Mouse (Mus musculus) embryonic facial prominence, embryonic 15.5 days (tissue): ENCODE measurements at regions not wholly inside any gene's neighbourhood (a gene's known extent, or its start where the extent isn't known, plus 50 kb on each side); places are given as distances from the start of the nearest gene placed in this dataset.
A peak's percentile ranks its signal among the peaks of the same experiment; 100 is the strongest.

ENCODE experiments used
- ATAC-seq: fragments of 200-750 bp; cut with Nextera tagmentation; 2 replicates; pipeline ENCODE4 v1.8.0; 2017; ENCODE audit warnings: low read depth, moderate TSS enrichment; ENCODE audit not compliant: insufficient number of reproducible peaks, low FRiP score, low TSS enrichment
- H3K27ac ChIP-seq: fragments of 300-500 bp; sonication (generic); replicated peaks from 2 replicates; pipeline ENCODE4 v1.5.1; 2015; ENCODE audit warnings: mild to moderate bottlenecking, inconsistent platforms
- H3K27me3 ChIP-seq: fragments of 300-500 bp; sonication (generic); 2 replicates; pipeline ENCODE4 v1.6.1; 2015; ENCODE audit warnings: inconsistent platforms
- H3K36me3 ChIP-seq: fragments of 300-500 bp; sonication (generic); 2 replicates; pipeline ENCODE4 v1.6.1; 2015; ENCODE audit warnings: mild to moderate bottlenecking, inconsistent platforms
- H3K4me1 ChIP-seq: fragments of 300-500 bp; sonication (generic); 2 replicates; pipeline ENCODE4 v1.6.1; 2015; ENCODE audit warnings: inconsistent platforms
- H3K4me2 ChIP-seq: fragments of 300-500 bp; sonication (generic); replicated peaks from 2 replicates; pipeline ENCODE4 v1.6.1; 2015; ENCODE audit warnings: mild to moderate bottlenecking, inconsistent platforms
- H3K4me3 ChIP-seq: fragments of 300-500 bp; sonication (generic); replicated peaks from 2 replicates; pipeline ENCODE4 v1.5.1; 2015; ENCODE audit warnings: mild to moderate bottlenecking, inconsistent platforms
- H3K9ac ChIP-seq: fragments of 300-500 bp; sonication (generic); 2 replicates; pipeline ENCODE4 v1.6.1; 2015; ENCODE audit warnings: inconsistent platforms
- H3K9me3 ChIP-seq: fragments of 300-500 bp; sonication (generic); replicated peaks from 2 replicates; pipeline ENCODE4 v1.6.1; 2016; ENCODE audit warnings: inconsistent platforms
- WGBS: fragments of 180-500 bp; shearing (Covaris S2); methylation state at CpG from one replicate; pipeline ENCODE4 v1.1.7; 2015; 5-methylcytosine and 5-hydroxymethylcytosine counted together

DNA sequence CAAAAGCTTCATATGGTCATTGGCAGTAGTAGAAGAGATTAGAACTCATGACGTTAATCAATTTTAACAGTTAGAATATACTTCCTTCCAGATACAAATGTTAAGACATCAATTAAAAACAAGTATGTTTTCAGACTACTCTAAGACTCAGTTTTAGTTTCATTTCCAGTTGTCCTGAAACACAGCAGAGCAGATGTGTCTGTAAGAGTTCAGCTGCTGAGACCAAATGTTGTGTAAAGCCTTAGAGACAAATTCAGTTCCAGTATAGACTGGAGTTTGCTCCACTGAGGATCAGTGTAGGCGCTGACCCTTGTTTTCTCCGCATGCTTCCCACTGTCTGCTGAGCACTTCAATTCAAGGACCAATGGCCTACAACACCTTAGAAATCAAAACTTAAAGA lies 158.1 kb upstream of the Bmper start:
- WGBS: 92% methylated on average over 3 of the region's 3 CpGs

GRCm38 (mm10) chr9:23068101-23068791 lies 154.6 kb upstream of the Bmper start:
- no peaks in the 10 kb centered on the region for H3K9me3 ChIP-seq
- H3K9ac ChIP-seq: no peak overlapping the region
- H3K4me1 ChIP-seq: no peaks in the 10 kb centered on the region
- no peak overlapping the region for H3K27ac ChIP-seq
- no peak for ATAC-seq
- no peak overlapping the region for H3K4me2 ChIP-seq
- no peaks in the 10 kb centered on the region for H3K36me3 ChIP-seq
- WGBS: 58% methylated on average over 6 of the region's 6 CpGs
- H3K4me3 ChIP-seq: no peak overlapping the region
- H3K27me3 ChIP-seq: peaks cover 7% of the 10 kb centered on the region

More for the DNA sequence above, 158.1 kb upstream of the Bmper start:
- Histone ChIP-seq H3K4me2 (no peak overlapping the region), H3K4me3 (no peak overlapping the region), H3K9ac (no peak overlapping the region), H3K4me1 (peaks cover 17% of the 10 kb centered on the region; the same call in 1 of the 2 replicates), H3K36me3 (no peaks in the 10 kb centered on the region), H3K9me3 (no peaks in the 10 kb centered on the region), H3K27me3 (peaks cover 7% of the 10 kb centered on the region), H3K27ac (no peak overlapping the region)
- no peak for ATAC-seq

DNA sequence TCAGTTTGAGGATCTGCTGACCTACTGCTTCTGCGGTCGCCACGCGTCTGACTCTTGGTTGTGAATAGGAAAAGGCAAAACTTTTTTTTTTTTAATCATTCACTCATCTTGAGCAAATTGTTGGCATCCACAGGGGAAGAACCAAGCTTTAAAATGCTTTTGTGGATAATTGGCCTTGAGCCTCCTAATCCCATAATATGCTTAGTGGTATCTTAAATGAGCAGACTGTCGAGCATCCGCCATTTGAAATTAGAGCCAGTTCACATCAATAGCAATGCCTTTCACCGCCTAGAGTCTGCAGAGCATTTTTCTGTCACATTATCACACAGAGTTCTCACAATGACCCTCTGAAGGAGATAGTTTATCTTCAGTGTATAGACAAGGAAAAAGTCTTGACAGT lies 153.7 kb upstream of the Bmper start:
- no peak overlapping the region for H3K4me2 ChIP-seq
- no peaks in the 10 kb centered on the region for H3K36me3 ChIP-seq
- H3K9me3 ChIP-seq: no peaks in the 10 kb centered on the region
- WGBS: 55% methylated on average over 7 of the region's 7 CpGs
- ATAC-seq: no peak
- H3K9ac ChIP-seq: no peak overlapping the region
- H3K4me1 ChIP-seq: no peaks in the 10 kb centered on the region
- H3K27ac ChIP-seq: no peak overlapping the region
- peaks cover 7% of the 10 kb centered on the region for H3K27me3 ChIP-seq
- H3K4me3 ChIP-seq: no peak overlapping the region

DNA sequence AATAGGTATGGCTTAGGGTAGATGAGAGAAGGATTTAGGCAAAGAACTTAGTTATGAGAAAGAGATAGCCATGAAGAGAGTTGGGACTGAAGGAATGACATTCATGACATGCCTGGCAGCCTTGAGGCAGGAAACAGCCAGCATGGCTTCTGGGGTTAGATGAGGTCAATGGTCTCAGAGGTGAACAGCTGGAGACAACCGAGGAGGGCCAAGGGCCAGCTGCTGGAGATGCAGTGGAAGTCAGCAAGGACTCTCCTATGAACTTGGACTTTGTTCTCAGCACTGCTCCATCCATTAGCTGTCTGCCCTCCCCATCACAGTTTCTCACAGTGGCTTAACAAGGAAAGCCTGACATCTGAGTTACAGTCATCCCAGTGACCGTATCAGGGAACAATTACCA lies 151.9 kb upstream of the Bmper start:
- Histone ChIP-seq H3K9ac (no peak overlapping the region), H3K4me1 (no peaks in the 10 kb centered on the region), H3K36me3 (no peaks in the 10 kb centered on the region), H3K4me2 (no peak overlapping the region), H3K27ac (no peak overlapping the region), H3K4me3 (no peak overlapping the region), H3K9me3 (no peaks in the 10 kb centered on the region), H3K27me3 (peaks cover 5% of the 10 kb centered on the region)
- ATAC-seq: no peak
- 32% methylated on average over 2 of the region's 2 CpGs for WGBS

DNA sequence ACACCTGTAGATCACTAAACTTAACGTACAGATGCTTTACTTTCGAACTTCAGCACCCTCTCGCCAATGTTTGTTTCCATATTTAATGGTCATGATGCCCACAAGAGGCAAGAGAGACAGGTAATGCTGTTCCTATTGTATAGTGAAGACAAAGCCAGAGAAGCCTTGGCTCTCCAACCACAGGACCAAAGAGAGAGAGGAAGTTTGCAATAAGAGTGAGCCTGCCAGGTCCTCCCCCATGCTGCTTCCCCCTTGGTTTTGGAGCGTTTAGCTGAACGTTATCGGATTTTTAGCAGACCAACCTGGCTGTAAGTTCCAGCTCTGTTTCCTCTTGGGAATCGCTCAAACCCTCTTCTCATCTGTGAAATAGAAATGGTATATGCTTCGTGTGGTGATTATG lies 150.1 kb upstream of the Bmper start:
- no peak for ATAC-seq
- H3K27ac ChIP-seq: no peak overlapping the region
- no peaks in the 10 kb centered on the region for H3K36me3 ChIP-seq
- no peaks in the 10 kb centered on the region for H3K9me3 ChIP-seq
- H3K9ac ChIP-seq: no peak overlapping the region
- H3K4me2 ChIP-seq: no peak overlapping the region
- H3K4me3 ChIP-seq: no peak overlapping the region
- WGBS: 76% methylated on average over 8 of the region's 8 CpGs
- H3K4me1 ChIP-seq: no peaks in the 10 kb centered on the region
- H3K27me3 ChIP-seq: peaks cover 2% of the 10 kb centered on the region

DNA sequence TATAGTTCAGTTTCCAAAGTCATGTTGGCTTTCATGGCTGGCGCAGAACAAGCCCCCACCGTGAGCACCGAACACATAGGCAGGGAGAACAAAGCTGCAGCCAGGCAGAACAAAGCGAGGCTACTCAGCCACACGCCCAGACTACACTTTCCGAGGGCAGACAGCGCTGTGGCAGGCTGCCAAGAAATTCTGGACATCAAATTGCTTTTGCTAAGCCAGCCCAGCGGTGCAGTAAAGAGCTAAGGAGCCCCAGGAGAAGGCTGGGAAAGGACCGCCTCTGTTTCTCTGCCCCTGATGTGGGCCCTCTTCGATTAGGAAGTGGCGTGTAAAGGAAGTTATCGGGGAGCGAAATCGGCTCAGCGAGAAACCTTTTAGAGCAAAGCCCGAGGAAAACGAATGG lies 139.3 kb upstream of the Bmper start:
- no peaks in the 10 kb centered on the region for H3K36me3 ChIP-seq
- no peak overlapping the region for H3K4me3 ChIP-seq
- peak overlapping the region; percentile 24; the same call in 1 of the 2 replicates for H3K27ac ChIP-seq
- no peaks in the 10 kb centered on the region for H3K9me3 ChIP-seq
- 15% methylated on average over 17 of the region's 17 CpGs for WGBS
- peak; percentile 77; the same call in 1 of the 2 replicates for ATAC-seq
- no peaks in the 10 kb centered on the region; the same call in 1 of the 2 replicates for H3K27me3 ChIP-seq
- H3K4me2 ChIP-seq: peak overlapping the region; percentile 34
- H3K4me1 ChIP-seq: peaks cover 8% of the 10 kb centered on the region; the same call in 1 of the 2 replicates
- no peak overlapping the region for H3K9ac ChIP-seq

- H3K4me1 ChIP-seq: no peaks in the 10 kb centered on the region
Measured at GRCm38 (mm10) chr9:23089339-23089738, 133.5 kb upstream of the Bmper start.

GRCm38 (mm10) chr9:23097134-23097789 lies 125.6 kb upstream of the Bmper start:
- Histone ChIP-seq H3K4me1 (peaks cover 8% of the 10 kb centered on the region), H3K9me3 (no peaks in the 10 kb centered on the region), H3K27ac (no peak overlapping the region), H3K27me3 (0 out of 2 replicates have a peak, but pooled peaks cover 3% of the 10 kb centered on the region), H3K4me2 (no peak overlapping the region), H3K36me3 (no peaks in the 10 kb centered on the region), H3K4me3 (no peak overlapping the region), H3K9ac (no peak overlapping the region)
- ATAC-seq: no peak
- WGBS: 27% methylated on average over 11 of the region's 11 CpGs

More at GRCm38 (mm10) chr9:23089339-23089738, 133.5 kb upstream of the Bmper start:
- no peak for ATAC-seq
- no peak overlapping the region for H3K4me3 ChIP-seq
- H3K4me2 ChIP-seq: no peak overlapping the region
- H3K9ac ChIP-seq: no peak overlapping the region
- no peaks in the 10 kb centered on the region; the same call in 1 of the 2 replicates for H3K27me3 ChIP-seq
- no peak overlapping the region for H3K27ac ChIP-seq
- no peaks in the 10 kb centered on the region for H3K9me3 ChIP-seq
- WGBS: 80% methylated on average over 2 of the region's 2 CpGs
- H3K36me3 ChIP-seq: no peaks in the 10 kb centered on the region

DNA sequence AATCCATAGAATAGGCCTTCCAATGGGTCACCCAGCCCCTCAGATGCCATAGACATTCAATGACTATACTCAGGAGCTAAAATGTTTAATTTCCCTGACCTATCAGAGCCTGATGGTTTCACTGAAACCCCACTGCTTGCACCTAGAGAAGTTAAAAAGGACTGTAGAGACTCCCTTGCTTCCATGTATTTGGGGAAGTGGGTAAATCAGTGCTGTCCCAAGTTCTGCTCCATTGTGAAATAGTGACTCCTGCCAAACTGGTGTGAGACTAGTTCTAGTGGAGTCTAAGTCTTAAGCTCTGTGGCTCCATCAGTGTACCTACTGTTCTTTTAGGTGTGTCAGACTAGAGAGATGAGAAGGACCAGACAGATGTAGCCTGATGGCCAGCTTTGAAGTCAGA lies 121.3 kb upstream of the Bmper start:
- Histone ChIP-seq H3K27me3 (0 out of 2 replicates have a peak, but pooled peaks cover 3% of the 10 kb centered on the region), H3K4me2 (no peak overlapping the region), H3K27ac (no peak overlapping the region)

DNA sequence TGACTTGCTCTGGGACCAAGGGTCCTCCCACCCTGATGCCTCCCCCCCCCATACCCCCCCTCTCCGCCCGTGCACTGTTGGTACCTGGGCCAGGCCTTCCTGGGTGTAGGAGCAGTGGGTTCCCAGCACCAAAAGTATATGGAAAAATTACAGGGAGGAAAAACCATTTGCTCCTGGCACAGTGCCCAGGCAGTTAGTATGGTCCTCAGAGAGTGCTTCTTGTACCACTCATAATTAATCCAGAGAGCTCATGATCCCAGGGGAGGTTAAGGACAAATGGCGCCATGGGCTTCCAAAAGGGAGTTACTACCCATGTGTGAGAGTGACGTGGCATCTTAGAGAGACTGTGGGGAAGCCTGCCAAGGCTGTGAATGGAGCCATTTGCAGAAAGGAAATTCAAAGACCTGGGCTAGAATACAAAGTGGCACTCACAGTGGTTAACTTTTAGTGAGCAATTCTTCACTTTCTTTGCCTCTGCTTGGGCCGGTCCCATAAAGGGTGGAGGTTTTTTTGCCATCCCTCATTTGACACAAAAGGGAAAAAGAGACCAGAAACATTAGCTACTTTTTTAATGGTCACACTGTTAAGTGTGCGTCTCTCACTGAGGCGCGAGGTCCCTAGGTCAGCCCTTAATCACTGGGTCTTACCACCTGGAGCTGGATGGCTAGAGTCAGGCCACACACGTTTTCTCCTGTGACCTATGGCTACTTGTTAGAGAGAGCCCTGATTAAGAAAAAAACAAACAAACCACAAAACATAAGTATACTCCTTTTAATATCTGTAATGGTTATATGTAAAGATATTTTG lies 120.7 kb upstream of the Bmper start:
- WGBS: 66% methylated on average over 9 of the region's 9 CpGs
- Histone ChIP-seq H3K4me1 (peaks cover 7% of the 10 kb centered on the region), H3K36me3 (no peaks in the 10 kb centered on the region), H3K9ac (no peak overlapping the region), H3K9me3 (no peaks in the 10 kb centered on the region), H3K4me3 (no peak overlapping the region), H3K27me3 (0 out of 2 replicates have a peak, but pooled peaks cover 3% of the 10 kb centered on the region), H3K27ac (no peak overlapping the region), H3K4me2 (no peak overlapping the region)
- ATAC-seq: peak; percentile 65; the same call in 1 of the 2 replicates

More for the DNA sequence above, 121.3 kb upstream of the Bmper start:
- peaks cover 8% of the 10 kb centered on the region for H3K4me1 ChIP-seq
- H3K36me3 ChIP-seq: no peaks in the 10 kb centered on the region
- no peak overlapping the region for H3K9ac ChIP-seq
- no peak for ATAC-seq
- H3K9me3 ChIP-seq: no peaks in the 10 kb centered on the region
- no peak overlapping the region for H3K4me3 ChIP-seq

- Histone ChIP-seq H3K4me3 (no peak overlapping the region), H3K27me3 (no peaks in the 10 kb centered on the region), H3K4me1 (no peaks in the 10 kb centered on the region), H3K27ac (no peak overlapping the region), H3K36me3 (no peaks in the 10 kb centered on the region), H3K9ac (no peak overlapping the region), H3K4me2 (no peak overlapping the region), H3K9me3 (no peaks in the 10 kb centered on the region)
- 51% methylated on average over 6 of the region's 6 CpGs for WGBS
- ATAC-seq: no peak
Measured at GRCm38 (mm10) chr9:23111500-23111899, 111.4 kb upstream of the Bmper start.
